Comparison of ENCODE assay signal across 24 mouse cellular contexts in genomic region chr7:122347433-122347832, GRCm38 (mm10). TPM values are rescaled to one million over a fixed set of nuclear protein-coding genes. Genes with fewer than 3 reads are reported as not detected.
A peak's percentile ranks its signal among the peaks of the same experiment; 100 is the strongest.
DNase-seq lines count a peak whose midpoint lies in the region; ATAC-seq and TF ChIP-seq lines count a peak whose summit lies in the region.
"Had no signal": no experiment of that assay in that cellular context is flagged by ENCODE, and none has a peak within 500 bp of the region (broad histone marks: within the 10 kb centered on the region; RNA-seq: fewer than 3 reads in every experiment).

No protein-coding gene starts in this region.

- intact Hi-C loops in heart, postnatal 14 days (cut with DNase I) = no loop called here

- TF ChIP-seq POLR2A in testis, adult 2 months (IDR thresholded peaks at IDR 0.05; ENCODE audit: control insufficient read depth, low read depth, low read length) = no peak
- TF ChIP-seq POLR2A in cortical plate, adult 2 months (IDR thresholded peaks at IDR 0.05; ENCODE audit: extremely low read depth, insufficient read depth, low read length) = no peak

- ATAC-seq in heart, embryonic 13.5 days (ENCODE audit: extremely low read depth, insufficient number of reproducible peaks, low FRiP score, low TSS enrichment) = no peak
- ATAC-seq: activated CD4-positive, CD25-positive, alpha-beta regulatory T cell, adult 4 months; CD4-positive, CD25-positive, alpha-beta regulatory T cell, adult 4 months; forebrain, embryonic 16.5 days; liver, embryonic 12.5 days had no signal

- H3K4me2 ChIP-seq in heart, embryonic 13.5 days = no peak overlapping the region
- H3K4me2 ChIP-seq: liver, embryonic 12.5 days; lung, embryonic 15.5 days; neural tube, embryonic 15.5 days had no signal

- peaks cover 13% of the 10 kb centered on the region for H3K4me1 ChIP-seq in heart, embryonic 13.5 days
- no peaks in the 10 kb centered on the region for H3K4me1 ChIP-seq in testis, adult 2 months (ENCODE audit: control insufficient read depth, insufficient read depth, low read length)
- H3K4me1 ChIP-seq in cortical plate, adult 2 months (ENCODE audit: control insufficient read depth, insufficient read depth, low read length) = peaks cover 20% of the 10 kb centered on the region
- H3K4me1 ChIP-seq: liver, embryonic 12.5 days; lung, embryonic 15.5 days had no signal

- no peak for TF ChIP-seq CTCF in testis, adult 2 months (IDR thresholded peaks at IDR 0.05; ENCODE audit: control insufficient read depth, insufficient read depth, insufficient replicate concordance, low read depth, low read length)
- no peak for TF ChIP-seq CTCF in cortical plate, adult 2 months (IDR thresholded peaks at IDR 0.05; ENCODE audit: extremely low read depth, insufficient read depth, low read length)

- H3K27me3 ChIP-seq in heart, embryonic 13.5 days (replicated peaks) = no peaks in the 10 kb centered on the region
- H3K27me3 ChIP-seq in testis, adult 2 months (ENCODE audit: control insufficient read depth, insufficient read depth, low read length) = no peaks in the 10 kb centered on the region
- H3K27me3 ChIP-seq in splenic B cell, adult 2 months (ENCODE audit: control insufficient read depth, insufficient read depth, low read length, poor library complexity, severe bottlenecking) = no peaks in the 10 kb centered on the region
- H3K27me3 ChIP-seq: liver, embryonic 12.5 days; lung, embryonic 15.5 days; neural tube, embryonic 15.5 days had no signal

- DNase-seq in heart, postnatal 14 days = no peak
- DNase-seq in testis, postnatal 10 days (ENCODE audit: low spot score) = no peak
- peak; percentile 69 for DNase-seq in splenic B cell, adult 2 months (ENCODE audit: low read depth, low spot score)
- DNase-seq in adrenal gland, postnatal 25 days = no peak
- DNase-seq: adrenal gland, postnatal 10 days; cerebellum, adult 11 months; kidney, adult 18-20 months; layer of hippocampus, postnatal 36 days; midbrain, embryonic 14.5 days; right cerebral cortex, postnatal 25 days; thymus, postnatal 25 days had no signal

- H3K27ac ChIP-seq in heart, embryonic 13.5 days (replicated peaks) = 0 out of 2 replicates have a peak overlapping the region, but pooled peaks have one; percentile 22
- H3K27ac ChIP-seq in testis, adult 2 months (ENCODE audit: control insufficient read depth, insufficient read depth, low read depth, low read length) = peak overlapping the region; percentile 38; the same call in 1 of the 2 replicates
- H3K27ac ChIP-seq in cortical plate, adult 2 months (ENCODE audit: insufficient read depth, low read length) = peak overlapping the region; percentile 22
- H3K27ac ChIP-seq: hindbrain, embryonic 10.5 days; kidney, postnatal 0 days; liver, embryonic 12.5 days; lung, embryonic 15.5 days; neural tube, embryonic 15.5 days; stomach, postnatal 0 days had no signal

- H3K4me3 ChIP-seq in heart, embryonic 13.5 days = no peak overlapping the region
- no peak overlapping the region for H3K4me3 ChIP-seq in testis, adult 2 months (ENCODE audit: control insufficient read depth, low read depth, low read length)
- no peak overlapping the region for H3K4me3 ChIP-seq in cortical plate, adult 2 months (ENCODE audit: insufficient read depth, low read length)
- H3K4me3 ChIP-seq: hindbrain, embryonic 10.5 days; liver, embryonic 12.5 days; lung, embryonic 15.5 days; neural tube, embryonic 15.5 days had no signal

- no peaks in the 10 kb centered on the region for H3K36me3 ChIP-seq in heart, embryonic 13.5 days
- no peaks in the 10 kb centered on the region for H3K36me3 ChIP-seq in testis, adult 2 months (ENCODE audit: control insufficient read depth, insufficient read depth, low read length)
- H3K36me3 ChIP-seq in splenic B cell, adult 2 months (ENCODE audit: control insufficient read depth, insufficient read depth, low read length, poor library complexity, severe bottlenecking) = no peaks in the 10 kb centered on the region
- H3K36me3 ChIP-seq: G1E; hindbrain, embryonic 10.5 days; liver, embryonic 12.5 days; lung, embryonic 15.5 days; neural tube, embryonic 15.5 days had no signal

- WGBS in heart, embryonic 13.5 days = 59% methylated on average over 3 of the region's 3 CpGs

- no peaks in the 10 kb centered on the region for H3K9me3 ChIP-seq in heart, embryonic 13.5 days
- H3K9me3 ChIP-seq: hindbrain, embryonic 10.5 days; liver, embryonic 12.5 days; lung, embryonic 15.5 days; neural tube, embryonic 15.5 days had no signal

- H3K9ac ChIP-seq in heart, embryonic 13.5 days = no peak overlapping the region
- H3K9ac ChIP-seq: liver, embryonic 12.5 days; lung, embryonic 15.5 days had no signal

RNA-seq across cellular contexts. Expression of gene Prkcb, which starts 58.9 kb away (rescaled TPM):
- 5.8 and 6.2 TPM in 2 replicates for polyA plus RNA-seq in heart, embryonic 13.5 days (2015; fragmentation: Nextera tagmentation; extraction: Ambion mirVana)
- 1 to 10 TPM; 4.0 to 9.8 TPM for total RNA-seq in heart, postnatal 14 days (2021)
- polyA plus RNA-seq in testis, adult 2 months (2012; rRNA removed) = 3.4 and 4.2 TPM in 2 replicates
- 767 and 768 TPM in 2 replicates for polyA plus RNA-seq in cortical plate, adult 2 months (2012; rRNA removed)
- total RNA-seq in adrenal gland, postnatal 25 days (2021) = 6.1 and 10.7 TPM in 2 replicates
- polyA plus RNA-seq: G1E had no signal

Comparison
In these comparisons a context has a peak if more than half of its experiments do, and no peak if none do; other contexts are left out.
1. RNA of gene Prkcb, which starts 58.9 kb away (polyA plus RNA-seq): 767 to 768 TPM in cortical plate, adult 2 months; 5.8 to 6.2 TPM in heart, embryonic 13.5 days and 3.4 to 4.2 TPM in testis, adult 2 months; every median in the first group is over 100 times any median in the second.
2. Peak in every context shown above with its lines, with median percentiles within 50 percentile points of each other: H3K27ac ChIP-seq.